Mouse (Mus musculus): ENCODE results near the gene Btbd7.

Btbd7 gene

GRCm38 (mm10) chr12:102733381-102733780, 144.9 kb downstream of the Btbd7 start:
- DNase-seq (ENCODE audit: extremely low spot score, low read depth, low spot score): no peak

GRCm38 (mm10) chr12:102730798-102731619, 147.3 kb downstream of the Btbd7 start:
- peak; percentile 69 for DNase-seq (ENCODE audit: extremely low spot score, low read depth, low spot score)

All from hindlimb bud, embryonic 11.5 days (tissue).